Mouse (Mus musculus) heart, postnatal 0 days (tissue): ENCODE measurements around the gene Slc7a14.

ENCODE experiments used
- CTCF ChIP-seq: IDR thresholded peaks from 2 replicates; pipeline ENCODE4 v1.5.1; 2016; ENCODE audit warnings: antibody characterized with exemption, control low read depth, low read depth
- EP300 ChIP-seq: IDR thresholded peaks from 2 replicates; pipeline ENCODE4 v1.6.1; 2016; ENCODE audit warnings: antibody characterized with exemption, low read depth

DNA sequence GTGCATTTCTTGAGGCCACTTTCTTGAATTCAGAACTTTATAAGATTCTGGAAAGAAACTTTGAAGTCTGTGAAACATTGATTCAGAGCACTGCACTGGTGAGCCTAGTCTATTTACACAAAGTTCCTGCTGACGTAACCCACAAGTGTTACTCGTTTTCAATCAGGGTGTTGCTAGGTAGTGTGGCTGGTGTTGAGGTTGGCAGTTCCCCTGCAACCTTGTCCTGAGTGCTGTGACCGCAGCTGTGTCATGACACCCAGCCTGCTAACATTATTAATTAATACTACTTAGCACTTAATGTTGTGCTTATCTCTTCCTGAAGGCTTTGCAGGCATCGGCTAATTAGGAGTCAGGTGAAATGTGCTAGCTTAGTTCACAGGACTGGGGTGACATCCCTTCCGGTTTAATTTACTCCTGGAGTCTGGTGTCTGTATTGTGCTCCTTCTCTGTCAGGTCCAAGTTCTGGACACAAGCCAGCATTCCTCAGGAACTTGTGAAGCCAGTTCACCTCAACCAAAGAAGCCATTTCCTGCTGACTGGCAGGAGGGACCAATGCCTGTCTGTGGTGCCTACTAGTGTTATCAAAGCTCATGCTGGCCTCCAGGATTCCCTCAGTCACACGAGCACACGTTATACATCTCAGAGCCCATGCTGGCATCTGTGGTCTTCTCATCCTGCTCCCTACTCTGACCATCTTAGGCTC is 50.5 kb downstream of the Slc7a14 start:
- TF ChIP-seq EP300, result no peak
- no peak for TF ChIP-seq CTCF
